Mouse (Mus musculus): ENCODE data around the gene Ky.

DNA sequence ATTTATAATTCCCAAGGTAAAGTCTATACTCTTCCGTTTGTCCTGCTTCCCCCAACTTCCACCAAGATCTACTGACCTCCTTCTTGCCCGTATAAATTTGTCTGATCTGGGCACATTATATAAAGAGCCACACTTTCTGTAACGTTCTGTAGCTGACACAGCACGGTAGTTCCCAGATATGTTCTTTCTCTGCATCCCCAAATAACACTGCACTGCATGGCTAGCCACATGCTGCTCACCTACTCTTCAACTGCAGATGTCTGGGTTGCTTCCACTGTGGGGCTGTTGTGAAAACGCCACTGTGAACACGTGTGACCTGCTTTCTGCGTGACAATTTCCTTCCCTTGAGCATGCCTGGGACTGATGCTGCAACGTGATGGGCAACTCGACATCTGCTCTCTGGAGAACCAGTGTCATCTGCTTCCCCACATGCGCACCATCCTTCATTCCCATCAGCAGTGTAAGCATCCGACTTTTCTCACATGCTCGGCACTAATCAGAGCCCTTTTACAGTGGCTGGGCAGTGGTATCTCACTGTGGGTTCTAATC lies 76.4 kb downstream of the Ky start:
- TF ChIP-seq CTCF (IDR thresholded peaks at IDR 0.05) (no peak), EP300 (IDR thresholded peaks at IDR 0.05) (no peak)
